Mouse (Mus musculus) C2C12 (cell line): ENCODE data around the gene Zfr.

Source experiments
- CEBPB ChIP-seq: IDR thresholded peaks from one replicate; pipeline ENCODE4 v1.6.1; 2011; ENCODE audit warnings: low read depth, mild to moderate bottlenecking, control low read depth, moderate library complexity
- CTCF ChIP-seq: IDR thresholded peaks from one replicate; pipeline ENCODE4 v1.5.1; 2011; ENCODE audit not compliant: control insufficient read depth, insufficient read depth, insufficient read length
- FOSL1 ChIP-seq: IDR thresholded peaks from one replicate; pipeline ENCODE4 v1.8.0; 2011; ENCODE audit warnings: mild to moderate bottlenecking, low read length; ENCODE audit not compliant: poor library complexity, insufficient read depth, severe bottlenecking
- MAX ChIP-seq: IDR thresholded peaks from one replicate; pipeline ENCODE4 v1.6.1; 2011; ENCODE audit warnings: mild to moderate bottlenecking, control low read depth
- MYOD1 ChIP-seq: IDR thresholded peaks from one replicate; pipeline ENCODE4 v1.6.1; 2011; ENCODE audit warnings: low read depth; ENCODE audit not compliant: control insufficient read depth, insufficient read length
- MYOG ChIP-seq: IDR thresholded peaks from one replicate; pipeline ENCODE4 v1.6.1; 2011; ENCODE audit not compliant: control insufficient read depth, insufficient read length; ENCODE audit errors: extremely low read depth
- USF1 ChIP-seq: IDR thresholded peaks from one replicate; pipeline ENCODE4 v1.6.1; 2011; ENCODE audit warnings: low read depth, mild to moderate bottlenecking, control low read depth, moderate library complexity

DNA sequence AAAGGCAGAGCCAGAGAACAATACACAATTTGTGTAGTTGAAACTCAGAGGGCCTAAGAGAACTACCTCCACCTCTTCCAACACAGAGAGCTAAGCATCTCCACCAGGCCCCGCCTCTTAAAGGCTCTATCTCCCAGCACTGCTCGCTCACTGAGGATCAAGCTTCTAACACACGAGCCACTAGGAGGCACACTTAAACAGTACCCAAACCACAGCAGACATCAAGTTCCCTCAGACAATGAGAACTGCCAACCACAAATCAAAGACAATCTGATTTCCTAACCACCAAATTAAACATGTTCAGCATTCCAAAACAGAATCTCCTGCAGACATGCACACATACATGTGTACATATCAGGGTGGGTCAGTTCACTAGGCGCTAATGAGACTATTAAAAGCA lies 9.4 kb upstream of the Zfr start:
- no peak for TF ChIP-seq CTCF
- no peak for TF ChIP-seq MYOG
- no peak for TF ChIP-seq MAX
- TF ChIP-seq FOSL1, result no peak
- TF ChIP-seq USF1, result no peak
- no peak for TF ChIP-seq CEBPB
- TF ChIP-seq MYOD1, result no peak
